Mouse (Mus musculus) thymus, adult 2 months (tissue): ENCODE measurements around the gene 2810408A11Rik.

Source experiments
- CTCF ChIP-seq: fragments of 200-500 bp; IDR thresholded peaks from 2 replicates; pipeline ENCODE4 v1.5.1; 2012; ENCODE audit warnings: mild to moderate bottlenecking, control low read depth, low read length, moderate library complexity, borderline replicate concordance; ENCODE audit not compliant: control insufficient read depth, poor library complexity, insufficient read depth; ENCODE audit errors: extremely low read depth
- POLR2A ChIP-seq: fragments of 200-500 bp; IDR thresholded peaks from 2 replicates; pipeline ENCODE4 v1.6.1; 2012; ENCODE audit warnings: mild to moderate bottlenecking, low read length, control low read depth, moderate library complexity; ENCODE audit not compliant: control insufficient read depth, poor library complexity, insufficient read depth; ENCODE audit errors: extremely low read depth

DNA sequence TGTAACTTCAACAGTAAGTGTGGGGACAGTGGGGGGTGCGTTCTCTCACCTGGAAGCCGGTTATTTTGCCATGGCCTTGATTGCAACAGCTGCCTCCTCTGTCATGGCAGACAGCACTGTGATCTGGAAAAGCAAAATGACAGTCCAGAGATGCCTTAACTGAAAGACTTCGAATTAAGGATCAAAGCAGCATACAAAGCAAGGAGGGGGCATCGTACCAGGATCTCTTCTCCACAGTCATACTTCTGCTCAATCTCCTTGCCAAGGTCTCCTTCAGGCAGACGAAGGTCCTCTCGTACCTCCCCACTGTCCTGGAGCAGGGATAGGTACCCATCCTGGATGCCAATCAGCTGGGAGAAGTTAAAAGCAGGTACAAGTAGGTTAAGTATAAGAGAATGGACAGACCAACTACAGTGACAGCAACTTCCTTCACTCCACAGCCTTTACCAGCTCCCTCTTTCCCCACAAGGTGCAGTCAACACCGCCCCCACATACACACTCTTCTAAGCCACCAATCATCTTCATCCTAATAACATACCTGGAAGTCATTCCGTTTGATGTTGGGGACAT is 16.7 kb upstream of the 2810408A11Rik start:
- no peak for TF ChIP-seq CTCF
- TF ChIP-seq POLR2A = no peak
